Mouse (Mus musculus): ENCODE measurements around the gene Prmt3. TPM values are rescaled to one million over a fixed set of nuclear protein-coding genes. Genes with fewer than 3 reads are reported as not detected.

The Prmt3 gene
- polyA plus RNA-seq, 1 experiment from 2014 or later, result 60.8 TPM

Other genes starting within 250 kb of the Prmt3 start
- 14.0 and 52.8 TPM in 2 replicates for gene Dbx1, start 141.5 kb upstream of the Prmt3 start, polyA plus RNA-seq (2014; fragmentation: Nextera tagmentation; extraction: Ambion mirVana)
- 2.2 and 2.7 TPM in 2 replicates for gene Htatip2, start 19.2 kb upstream of the Prmt3 start, polyA plus RNA-seq (2014; fragmentation: Nextera tagmentation; extraction: Ambion mirVana)
- gene Slc6a5, start 131.8 kb downstream of the Prmt3 start, polyA plus RNA-seq (2014; fragmentation: Nextera tagmentation; extraction: Ambion mirVana), result 0.34 and 0.46 TPM in 2 replicates
- gene Nell1, start 196.5 kb downstream of the Prmt3 start, polyA plus RNA-seq (2014; fragmentation: Nextera tagmentation; extraction: Ambion mirVana), result 21.3 and 21.6 TPM in 2 replicates

All from midbrain, embryonic 14.5 days (tissue).